Mouse (Mus musculus): ENCODE data around the gene Lrg1.

DNA sequence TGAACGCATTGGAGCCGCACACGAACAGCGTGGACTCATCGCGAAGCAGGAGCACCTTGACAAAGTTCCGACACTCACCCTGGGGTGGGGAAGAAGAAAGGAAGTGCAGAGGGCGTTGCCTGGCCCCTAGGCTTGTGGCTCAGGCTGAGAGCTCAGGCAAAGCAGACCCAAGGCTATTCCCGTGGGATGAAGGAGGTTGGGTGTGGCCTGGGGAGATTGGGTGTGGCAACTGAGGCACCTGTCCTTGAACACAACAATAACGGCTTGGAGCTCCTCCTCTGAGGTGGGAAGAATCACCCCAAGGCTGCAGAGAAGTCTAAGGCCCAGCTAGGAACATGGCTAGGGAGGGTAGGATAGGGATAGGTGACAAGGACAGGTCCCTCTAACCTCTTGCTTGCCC is 9.3 kb upstream of the Lrg1 start:
- no peak for TF ChIP-seq CTCF (IDR thresholded peaks at IDR 0.05; ENCODE audit: low read depth, low read length)
- TF ChIP-seq GATA1 (IDR thresholded peaks at IDR 0.05; ENCODE audit: borderline replicate concordance, low read length): no peak
